Mouse (Mus musculus) heart, adult 2 months (tissue): ENCODE measurements around the gene Slc35d1.

Source experiments
- CTCF ChIP-seq: fragments of 200-600 bp; IDR thresholded peaks from 2 replicates; pipeline ENCODE4 v1.8.1; 2022; ENCODE audit warnings: antibody characterized with exemption, mild to moderate bottlenecking, moderate library complexity
- EP300 ChIP-seq: fragments of 200-500 bp; IDR thresholded peaks from 2 replicates; pipeline ENCODE4 v1.6.1; 2011; ENCODE audit warnings: low read depth, low read length, control low read depth; ENCODE audit not compliant: insufficient read depth
- POLR2A ChIP-seq: fragments of 200-500 bp; IDR thresholded peaks from 2 replicates; pipeline ENCODE4 v1.6.1; 2011; ENCODE audit warnings: mild to moderate bottlenecking, low read depth, low read length, control low read depth; ENCODE audit not compliant: insufficient read depth

DNA sequence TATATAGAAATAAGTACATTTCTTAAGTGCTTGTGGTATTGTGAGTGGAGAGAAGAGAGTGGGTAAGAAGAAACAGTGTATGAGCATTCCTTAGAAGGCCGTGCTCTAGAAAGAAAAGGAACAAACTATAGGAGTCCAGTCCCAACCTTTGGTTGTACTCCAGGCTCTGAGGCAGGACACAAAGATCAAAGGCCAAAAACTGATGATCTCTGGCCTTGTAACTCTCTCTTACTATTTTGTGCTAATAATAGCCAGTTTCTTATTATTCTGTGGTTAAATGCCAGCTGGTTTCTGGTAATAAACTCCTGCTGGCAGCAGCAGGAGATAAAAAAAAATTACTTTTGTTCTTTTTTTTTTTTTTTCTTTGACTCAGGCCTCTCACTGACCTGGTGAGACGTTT, 17.2 kb upstream of the Slc35d1 start:
- TF ChIP-seq CTCF (no peak), POLR2A (no peak), EP300 (no peak)
